Mouse (Mus musculus): ENCODE measurements at regions not wholly inside any gene's neighbourhood (a gene's known extent, or its start where the extent isn't known, plus 50 kb on each side); places are given as distances from the start of the nearest gene placed in this dataset.

DNA sequence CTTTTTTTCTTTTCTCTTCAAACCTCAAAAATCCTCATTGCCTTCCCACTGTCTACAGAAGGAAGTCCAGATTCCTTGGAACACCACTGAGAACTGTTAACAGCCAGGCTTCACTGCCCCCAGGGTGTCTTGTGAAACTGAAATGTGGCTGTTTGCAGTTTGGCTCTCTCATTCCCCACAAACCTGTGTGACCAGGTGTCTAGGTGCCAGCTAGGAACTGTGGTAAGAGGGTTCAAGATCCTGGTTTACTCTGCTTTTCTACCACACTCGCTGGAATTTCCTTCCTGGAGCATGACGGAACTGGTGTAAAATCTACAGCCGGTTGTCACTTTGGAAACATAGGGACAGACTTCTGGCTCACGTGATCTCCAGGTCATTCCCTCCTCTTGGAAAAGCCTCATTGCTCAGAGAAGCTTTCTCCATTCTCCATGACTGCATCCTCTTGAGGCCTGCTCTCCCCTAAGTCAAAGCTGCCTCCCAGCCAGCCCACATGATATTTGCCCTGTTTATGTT, 660.2 kb downstream of the Zfp706 start:
- no peak for DNase-seq (ENCODE audit: low spot score)

GRCm38 (mm10) chr15:36346126-36346525, 661.4 kb downstream of the Zfp706 start:
- DNase-seq (ENCODE audit: low spot score): no peak

DNA sequence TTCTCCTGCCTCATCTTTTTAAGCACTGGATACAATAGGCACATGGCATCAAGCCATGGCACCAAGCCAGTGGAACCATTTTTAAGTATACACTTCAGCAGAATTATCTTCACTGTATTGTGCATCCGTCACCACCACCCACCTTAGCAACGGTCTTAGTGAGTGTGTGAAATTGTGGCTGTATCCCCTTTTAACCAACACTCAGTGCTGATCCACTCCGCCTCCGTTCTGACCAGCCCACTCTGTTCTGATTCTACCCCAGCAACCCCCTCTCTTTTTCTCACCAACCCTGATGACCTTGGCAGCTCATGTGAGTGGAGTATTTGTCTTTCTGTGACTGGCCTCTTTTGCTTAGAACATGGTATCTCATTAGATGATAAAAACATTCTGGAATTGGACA, 662.2 kb downstream of the Zfp706 start:
- no peak for DNase-seq (ENCODE audit: low spot score)

GRCm38 (mm10) chr15:36339971-36340550, 667.5 kb downstream of the Zfp706 start:
- DNase-seq (ENCODE audit: low spot score): no peak

- no peak for DNase-seq (ENCODE audit: low spot score)
Measured at GRCm38 (mm10) chr15:36338766-36339165, 668.8 kb downstream of the Zfp706 start.

DNA sequence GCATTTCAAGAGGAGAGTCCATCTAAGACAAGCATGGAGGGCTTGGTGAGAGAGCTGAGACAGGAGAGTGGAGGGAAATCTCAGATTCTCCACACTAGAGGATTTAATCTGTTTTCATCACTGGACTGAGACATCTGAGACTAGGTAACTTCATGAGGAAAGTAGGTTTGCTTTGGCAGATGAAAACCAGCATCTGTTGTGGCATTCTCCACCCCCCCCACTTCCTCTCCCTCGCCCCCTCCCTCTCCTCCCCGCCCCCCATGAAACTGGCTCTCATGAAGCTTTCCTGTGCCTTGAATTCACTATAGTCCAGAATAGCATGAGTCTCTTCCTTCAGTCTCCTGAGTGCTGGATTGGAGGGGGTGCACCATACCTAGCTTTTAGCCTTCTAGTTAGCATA, 670.7 kb downstream of the Zfp706 start:
- DNase-seq (ENCODE audit: low spot score): no peak

GRCm38 (mm10) chr15:36335116-36335515, 672.5 kb downstream of the Zfp706 start:
- no peak for DNase-seq (ENCODE audit: low spot score)

GRCm38 (mm10) chr15:36334436-36335113, 673.0 kb downstream of the Zfp706 start:
- no peak for DNase-seq (ENCODE audit: low spot score)

DNA sequence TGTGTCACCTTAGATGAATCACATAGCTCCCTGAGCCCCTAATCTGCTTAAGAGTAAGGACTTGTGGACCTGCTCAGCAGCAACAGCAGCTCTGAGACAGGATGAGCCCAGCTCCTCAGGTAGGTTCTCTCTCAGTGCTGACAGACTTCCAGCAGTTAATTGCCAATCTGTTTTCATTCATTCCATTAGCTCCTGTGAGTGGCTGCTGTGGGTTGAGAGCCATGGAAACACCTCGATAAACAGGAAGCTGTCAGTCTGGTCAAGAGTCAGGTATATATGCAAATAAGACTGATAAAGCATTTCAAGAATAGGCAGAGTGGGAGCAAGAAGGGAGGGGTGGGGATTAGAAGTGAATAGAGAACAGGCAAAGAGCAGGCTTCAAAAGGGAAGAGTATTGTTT, 673.7 kb downstream of the Zfp706 start:
- no peak for DNase-seq (ENCODE audit: low spot score)

- no peak for DNase-seq (ENCODE audit: low spot score)
Measured at GRCm38 (mm10) chr15:36333265-36333664, 674.3 kb downstream of the Zfp706 start.
